12 mouse cellular contexts compared by ENCODE assay signal in the genomic region with DNA sequence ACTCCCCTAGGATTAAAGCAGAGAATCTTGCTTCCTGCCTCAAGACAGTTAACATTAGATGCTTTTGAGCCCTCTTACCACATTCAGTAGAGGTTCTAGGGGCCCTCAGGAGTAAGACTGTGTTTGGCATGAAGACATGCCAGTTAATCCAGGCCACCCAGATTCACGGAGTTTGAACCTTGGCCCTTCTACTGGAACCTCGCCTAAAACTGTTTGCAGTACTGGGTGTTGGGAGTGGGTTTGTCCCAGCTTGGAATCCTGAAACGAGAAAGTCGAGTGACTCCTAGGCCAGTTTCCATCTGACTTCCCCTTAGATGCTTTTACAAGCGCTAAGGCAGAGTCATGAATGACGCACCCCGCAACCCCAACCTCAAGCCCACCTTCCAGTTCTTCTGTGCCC. TPM values are rescaled to one million over a fixed set of nuclear protein-coding genes. Genes with fewer than 3 reads are reported as not detected.
DNase-seq lines count a peak whose midpoint lies in the region; ATAC-seq and TF ChIP-seq lines count a peak whose summit lies in the region.
"Had no signal": no experiment of that assay in that cellular context is flagged by ENCODE, and none has a peak within 500 bp of the region (broad histone marks: within the 10 kb centered on the region; RNA-seq: fewer than 3 reads in every experiment).

No protein-coding gene starts in this region.

- 88% methylated on average over 7 of the region's 7 CpGs for WGBS in neural tube, embryonic 15.5 days

- H3K4me3 ChIP-seq in embryonic fibroblast, embryonic 13.5 days (ENCODE audit: insufficient read depth, low read length), result no peak overlapping the region
- H3K4me3 ChIP-seq in neural tube, embryonic 15.5 days (replicated peaks), result no peak overlapping the region

- peak overlapping the region; percentile 83 for H3K4me2 ChIP-seq in neural tube, embryonic 15.5 days
- H3K4me2 ChIP-seq: liver, embryonic 11.5 days had no signal

- intact Hi-C loops in heart, postnatal 36 days (cut with DNase I), result no loop called here

- no peak for TF ChIP-seq POLR2A in embryonic fibroblast, embryonic 13.5 days (IDR thresholded peaks at IDR 0.05; ENCODE audit: low read depth, low read length)

- no peak for TF ChIP-seq CTCF in embryonic fibroblast, embryonic 13.5 days (IDR thresholded peaks at IDR 0.05; ENCODE audit: borderline replicate concordance, insufficient read depth, low read length)

- no peaks in the 10 kb centered on the region for H3K9me3 ChIP-seq in neural tube, embryonic 15.5 days (replicated peaks)

- no peak for ATAC-seq in neural tube, embryonic 15.5 days (ENCODE audit: low FRiP score)

- peak; percentile 67 for DNase-seq in kidney, adult 18-20 months
- DNase-seq in kidney, postnatal 4 days, result no peak
- DNase-seq in kidney, adult 9 months, result peak; percentile 85
- DNase-seq in heart, postnatal 36 days, result no peak
- no peak for DNase-seq in embryo, embryonic 11 days
- DNase-seq: adrenal gland, postnatal 14 days; layer of hippocampus, adult 9-11 months; lung, postnatal 14 days; right cerebral cortex, postnatal 4 days had no signal

- H3K9ac ChIP-seq in neural tube, embryonic 15.5 days (replicated peaks), result no peak overlapping the region

- H3K27ac ChIP-seq in embryonic fibroblast, embryonic 13.5 days (ENCODE audit: insufficient read depth, low read length), result 0 out of 2 replicates have a peak overlapping the region, but pooled peaks have one; percentile 5
- H3K27ac ChIP-seq in neural tube, embryonic 15.5 days (replicated peaks), result no peak overlapping the region

- H3K36me3 ChIP-seq in neural tube, embryonic 15.5 days, result no peaks in the 10 kb centered on the region

- H3K4me1 ChIP-seq in embryonic fibroblast, embryonic 13.5 days (ENCODE audit: control insufficient read depth, insufficient read depth, low read length), result peaks cover 20% of the 10 kb centered on the region
- H3K4me1 ChIP-seq in neural tube, embryonic 15.5 days, result peaks cover 65% of the 10 kb centered on the region

- no peaks in the 10 kb centered on the region for H3K27me3 ChIP-seq in neural tube, embryonic 15.5 days (replicated peaks)

RNA-seq across cellular contexts. Expression of a gene that starts 5.0 kb away (rescaled TPM):
- polyA plus RNA-seq in embryonic fibroblast, embryonic 13.5 days (2011; ENCODE audit: insufficient read length, low read depth, missing spikeins), result 10.4 and 11.6 TPM in 2 replicates
- 10.6 and 15.0 TPM in 2 replicates for polyA plus RNA-seq in neural tube, embryonic 15.5 days (2015; fragmentation: Nextera tagmentation; extraction: Ambion mirVana)
- 1 to 10 TPM; 3.8 to 4.5 TPM for total RNA-seq in heart, postnatal 36 days (2021)

RNA-seq across cellular contexts. Expression of a gene that starts 31.4 kb away (rescaled TPM):
- 22.7 and 25.9 TPM in 2 replicates for polyA plus RNA-seq in embryonic fibroblast, embryonic 13.5 days (2011; ENCODE audit: insufficient read length, low read depth, missing spikeins)
- 69.4 and 73.6 TPM in 2 replicates for polyA plus RNA-seq in neural tube, embryonic 15.5 days (2015; fragmentation: Nextera tagmentation; extraction: Ambion mirVana)
- 10 to 100 TPM; 21.6 to 28.0 TPM for total RNA-seq in heart, postnatal 36 days (2021)

RNA-seq across cellular contexts. Expression of a gene that starts 35.2 kb away (rescaled TPM):
- 4.0 and 6.2 TPM in 2 replicates for polyA plus RNA-seq in embryonic fibroblast, embryonic 13.5 days (2011; ENCODE audit: insufficient read length, low read depth, missing spikeins)
- polyA plus RNA-seq in neural tube, embryonic 15.5 days (2015; fragmentation: Nextera tagmentation; extraction: Ambion mirVana), result 3.1 and 4.5 TPM in 2 replicates
- 10 to 100 TPM; 16.0 to 19.2 TPM for total RNA-seq in heart, postnatal 36 days (2021)

Comparison
In these comparisons a context has a peak if more than half of its experiments do, and no peak if none do; other contexts are left out.
1. DNase-seq: peak in kidney, adult 18-20 months (single experiment) and kidney, adult 9 months (single experiment); none in kidney, postnatal 4 days (0 of 2), heart, postnatal 36 days (0 of 2) and embryo, embryonic 11 days (single experiment).